Mouse (Mus musculus): Measurements from ENCODE around the gene Rtn3. TPM values are rescaled to one million over a fixed set of nuclear protein-coding genes. Genes with fewer than 3 reads are reported as not detected.

The Rtn3 gene
- polyA plus RNA-seq, 1 experiment from 2014 or later = 464 TPM

GRCm38 (mm10) chr19:7382903-7383865, 99.9 kb downstream of the Rtn3 start, which contains the start of gene Spindoc:
TSS of gene Spindoc (minus strand) at chr19:7382994.
- Histone ChIP-seq H3K27ac (ENCODE audit: low read depth, low read length) (peak within 1 kb of the TSS; percentile 93), H3K9ac (ENCODE audit: low read length) (peak within 1 kb of the TSS; percentile 95), H3K4me1 (ENCODE audit: control insufficient read depth, insufficient read depth, low read length) (peaks cover 25% of the 10 kb centered on the region), H3K9me3 (replicated peaks; ENCODE audit: control insufficient read depth, low read length) (no peaks in the 10 kb centered on the region), H3K27me3 (replicated peaks; ENCODE audit: control insufficient read depth, insufficient read depth, low read length) (no peaks in the 10 kb centered on the region), H3K36me3 (ENCODE audit: control insufficient read depth, insufficient read depth, low read length) (peaks cover 7% of the 10 kb centered on the region; the same call in 1 of the 2 replicates), H3K4me2 (ENCODE audit: low read length) (peak within 1 kb of the TSS; percentile 85), H3K4me3 (ENCODE audit: low read depth, low read length) (peak within 1 kb of the TSS; percentile 90)
- under 1% methylated on average over 41 of the region's 52 CpGs for WGBS
- peak; percentile 98 for ATAC-seq
- peak; percentile 96 for DNase-seq (ENCODE audit: low spot score)

- Histone ChIP-seq H3K4me1 (ENCODE audit: control insufficient read depth, insufficient read depth, low read length) (peaks cover 25% of the 10 kb centered on the region), H3K36me3 (ENCODE audit: control insufficient read depth, insufficient read depth, low read length) (peaks cover 7% of the 10 kb centered on the region; the same call in 1 of the 2 replicates), H3K4me2 (ENCODE audit: low read length) (peak overlapping the region; percentile 85), H3K9me3 (replicated peaks; ENCODE audit: control insufficient read depth, low read length) (no peaks in the 10 kb centered on the region), H3K27me3 (replicated peaks; ENCODE audit: control insufficient read depth, insufficient read depth, low read length) (no peaks in the 10 kb centered on the region), H3K9ac (ENCODE audit: low read length) (peak overlapping the region; percentile 95), H3K27ac (ENCODE audit: low read depth, low read length) (peak overlapping the region; percentile 93), H3K4me3 (ENCODE audit: low read depth, low read length) (peak overlapping the region; percentile 90)
- DNase-seq (ENCODE audit: low spot score) (peak; percentile 75), ATAC-seq (peak; percentile 57)
- WGBS = 0% methylated on average over 44 of the region's 60 CpGs
Observed at GRCm38 (mm10) chr19:7382248-7382902, 100.7 kb downstream of the Rtn3 start.

GRCm38 (mm10) chr19:7381906-7382247, 101.2 kb downstream of the Rtn3 start:
- ATAC-seq (no peak), DNase-seq (ENCODE audit: low spot score) (no peak)
- Histone ChIP-seq H3K36me3 (ENCODE audit: control insufficient read depth, insufficient read depth, low read length) (peaks cover 7% of the 10 kb centered on the region; the same call in 1 of the 2 replicates), H3K27me3 (replicated peaks; ENCODE audit: control insufficient read depth, insufficient read depth, low read length) (no peaks in the 10 kb centered on the region), H3K9ac (ENCODE audit: low read length) (peak overlapping the region; percentile 95), H3K9me3 (replicated peaks; ENCODE audit: control insufficient read depth, low read length) (no peaks in the 10 kb centered on the region), H3K4me2 (ENCODE audit: low read length) (peak overlapping the region; percentile 85), H3K4me1 (ENCODE audit: control insufficient read depth, insufficient read depth, low read length) (peaks cover 25% of the 10 kb centered on the region), H3K27ac (ENCODE audit: low read depth, low read length) (peak overlapping the region; percentile 93), H3K4me3 (ENCODE audit: low read depth, low read length) (peak overlapping the region; percentile 90)
- WGBS = 2% methylated on average over 8 of the region's 8 CpGs

GRCm38 (mm10) chr19:7377639-7378038, 105.4 kb downstream of the Rtn3 start:
- Histone ChIP-seq H3K36me3 (ENCODE audit: control insufficient read depth, insufficient read depth, low read length) (peaks cover 38% of the 10 kb centered on the region), H3K27me3 (replicated peaks; ENCODE audit: control insufficient read depth, insufficient read depth, low read length) (no peaks in the 10 kb centered on the region), H3K27ac (ENCODE audit: low read depth, low read length) (no peak overlapping the region), H3K9ac (ENCODE audit: low read length) (no peak overlapping the region), H3K9me3 (replicated peaks; ENCODE audit: control insufficient read depth, low read length) (no peaks in the 10 kb centered on the region), H3K4me2 (ENCODE audit: low read length) (no peak overlapping the region), H3K4me3 (ENCODE audit: low read depth, low read length) (no peak overlapping the region), H3K4me1 (ENCODE audit: control insufficient read depth, insufficient read depth, low read length) (peaks cover 14% of the 10 kb centered on the region)
- WGBS = 81% methylated on average over 2 of the region's 2 CpGs
- no peak for DNase-seq (ENCODE audit: low spot score)
- no peak for ATAC-seq

Small RNA genes lying within 50 kb of the gene (microRNA-seq; reads per million reads assigned to microRNA genes)
- 3.6 reads per million, percentile 20 among the genes with 10 or more reads in this experiment for gene Mir6991

Other genes starting within 250 kb of the Rtn3 start
- 62.7 and 69.6 TPM in 2 replicates for gene Naa40, start 242.1 kb downstream of the Rtn3 start, polyA plus RNA-seq (2014; fragmentation: Nextera tagmentation; extraction: Ambion mirVana)
- 36.2 and 36.6 TPM in 2 replicates for gene Rcor2, start 216.0 kb downstream of the Rtn3 start, polyA plus RNA-seq (2014; fragmentation: Nextera tagmentation; extraction: Ambion mirVana)
- gene Mark2, start 141.4 kb downstream of the Rtn3 start, polyA plus RNA-seq (2014; fragmentation: Nextera tagmentation; extraction: Ambion mirVana) = 32.6 and 38.6 TPM in 2 replicates
- gene Spindoc, start 100.3 kb downstream of the Rtn3 start, polyA plus RNA-seq (2014; fragmentation: Nextera tagmentation; extraction: Ambion mirVana) = 33.6 and 36.2 TPM in 2 replicates
- gene 2700081O15Rik, start 65.7 kb downstream of the Rtn3 start, polyA plus RNA-seq (2014; fragmentation: Nextera tagmentation; extraction: Ambion mirVana) = 22.1 and 24.7 TPM in 2 replicates
- gene Atl3, start 10.8 kb upstream of the Rtn3 start, polyA plus RNA-seq (2014; fragmentation: Nextera tagmentation; extraction: Ambion mirVana) = 5.9 and 7.1 TPM in 2 replicates
- 4.6 and 5.5 TPM in 2 replicates for gene Pla2g16, start 74.2 kb upstream of the Rtn3 start, polyA plus RNA-seq (2014; fragmentation: Nextera tagmentation; extraction: Ambion mirVana)
- 0.14 and 0.20 TPM in 2 replicates for gene Lgals12, start 123.9 kb upstream of the Rtn3 start, polyA plus RNA-seq (2014; fragmentation: Nextera tagmentation; extraction: Ambion mirVana)
- not detected in 2 replicates for gene Hrasls5, start 129.3 kb upstream of the Rtn3 start, polyA plus RNA-seq (2014; fragmentation: Nextera tagmentation; extraction: Ambion mirVana)
- 0.19 TPM in 1 of 2 replicates, not detected in the other for gene Slc22a19, start 228.0 kb upstream of the Rtn3 start, polyA plus RNA-seq (2014; fragmentation: Nextera tagmentation; extraction: Ambion mirVana)

All from forebrain, embryonic 14.5 days (tissue).